22 mouse cellular contexts compared by ENCODE assay signal in the genomic region with DNA sequence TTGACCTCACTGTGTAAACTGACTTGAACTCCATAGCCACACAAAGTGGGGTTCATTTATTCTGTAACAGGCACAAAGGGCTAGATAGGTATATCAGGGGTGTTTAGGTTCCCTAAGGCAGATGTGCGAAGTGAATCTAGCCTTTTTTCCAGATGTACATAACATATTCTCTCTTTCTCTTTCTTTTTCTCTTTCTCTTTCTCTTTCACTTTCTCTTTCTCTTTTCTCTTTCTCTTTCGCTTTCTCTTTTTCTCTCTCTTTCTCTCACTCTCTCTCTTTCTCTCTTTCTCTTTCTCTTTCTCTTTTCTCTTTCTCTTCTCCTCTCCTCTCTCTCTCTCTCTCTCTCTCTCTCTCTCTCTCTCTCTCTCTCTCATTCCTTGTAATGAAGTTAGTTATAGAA.
A peak's percentile ranks its signal among the peaks of the same experiment; 100 is the strongest.
DNase-seq lines count a peak whose midpoint lies in the region; ATAC-seq and TF ChIP-seq lines count a peak whose summit lies in the region.
"Had no signal": no experiment of that assay in that cellular context is flagged by ENCODE, and none has a peak within 500 bp of the region (broad histone marks: within the 10 kb centered on the region; RNA-seq: fewer than 3 reads in every experiment).

No protein-coding gene starts in this region.

- TF ChIP-seq POLR2A in CH12.LX (IDR thresholded peaks at IDR 0.05; ENCODE audit: low read depth, low read length) = no peak

- ATAC-seq in megakaryocyte, adult 5-6 weeks (ENCODE audit: poor library complexity, severe bottlenecking) = no peak
- peak; percentile 10 for ATAC-seq in activated CD4-positive, CD25-positive, alpha-beta regulatory T cell, adult 4 months
- ATAC-seq: CD4-positive, CD25-positive, alpha-beta regulatory T cell, adult 4 months; Patski had no signal

- no peaks in the 10 kb centered on the region for H3K4me1 ChIP-seq in megakaryocyte, embryonic 14.5 days
- peaks cover 0 to 3% of the 10 kb centered on the region in 2 experiments; a peak in 2 of 4 replicates for H3K4me1 ChIP-seq in CH12.LX (ENCODE audit: control insufficient read depth in 1 of 2, insufficient read depth in 2 of 2)

- H3K27me3 ChIP-seq in megakaryocyte, embryonic 14.5 days (replicated peaks) = no peaks in the 10 kb centered on the region
- H3K27me3 ChIP-seq in CH12.LX (replicated peaks) = no peaks in the 10 kb centered on the region
- H3K27me3 ChIP-seq: Patski had no signal

- no peak overlapping the region for H3K27ac ChIP-seq in CH12.LX (ENCODE audit: insufficient read depth, low read depth)

- no peaks in the 10 kb centered on the region for H3K36me3 ChIP-seq in megakaryocyte, embryonic 14.5 days (replicated peaks; ENCODE audit: low read length)
- peaks cover 0 to 6% of the 10 kb centered on the region in 2 experiments for H3K36me3 ChIP-seq in CH12.LX (replicated peaks in 1 of 2; ENCODE audit: control insufficient read depth in 1 of 2, insufficient read depth in 1 of 2, low read length in 1 of 2)
- H3K36me3 ChIP-seq: G1E had no signal

- H3K4me2 ChIP-seq in CH12.LX (ENCODE audit: insufficient read depth, low read depth, poor library complexity, severe bottlenecking) = peak overlapping the region; percentile 89

- H3K4me3 ChIP-seq in megakaryocyte, embryonic 14.5 days (replicated peaks) = peak overlapping the region; percentile 50
- H3K4me3 ChIP-seq in CH12.LX (replicated peaks in 1 of 3; ENCODE audit: low read depth in 2 of 3, low read length in 2 of 3, poor library complexity in 1 of 3) = no peak overlapping the region

- peaks cover 14% of the 10 kb centered on the region for H3K9me3 ChIP-seq in megakaryocyte, embryonic 14.5 days
- H3K9me3 ChIP-seq in CH12.LX (replicated peaks; ENCODE audit: low read length) = peaks cover 13% of the 10 kb centered on the region

- dilution Hi-C loops in CH12.LX (cut with MboI; ENCODE audit: extremely low pct_ligation_motif_present, extremely low pct_unique_long_range_greater_than_20kb, low sequenced_read_pairs) = no loop called here

- H3K9ac ChIP-seq in CH12.LX (ENCODE audit: insufficient read depth, low read depth) = no peak overlapping the region

- no peaks in the 10 kb centered on the region; the same call in 1 of the 2 replicates for H3K79me2 ChIP-seq in CH12.LX (replicated peaks; ENCODE audit: control insufficient read depth, extremely low read depth, insufficient read depth, poor library complexity, severe bottlenecking)

- in situ Hi-C loops in CH12.LX (cut with MboI; ENCODE audit: low pct_ligation_motif_present, low pct_unique_long_range_greater_than_20kb, low sequenced_read_pairs) = no loop called here

- TF ChIP-seq EP300 in CH12.LX (IDR thresholded peaks at IDR 0.05; ENCODE audit: low read length) = no peak

- intact Hi-C loops in left cerebral cortex, postnatal 25 days (cut with DNase I) = no loop called here

- no peak for TF ChIP-seq CTCF in CH12.LX (conservative IDR thresholded peaks at IDR 0.05 in 1 of 2, IDR thresholded peaks at IDR 0.05 in 1 of 2; ENCODE audit: low read depth in 2 of 2, low read length in 2 of 2)

- TF ChIP-seq RAD21 in CH12.LX (IDR thresholded peaks at IDR 0.05; ENCODE audit: low read depth, low read length) = no peak

- DNase-seq in CH12.LX (ENCODE audit: extremely low read depth) = no peak
- peak; percentile 22 for DNase-seq in induced T-regulatory cell, adult 2 months (ENCODE audit: low read depth)
- no peak for DNase-seq in right cerebral cortex, postnatal 36 days (ENCODE audit: low spot score in 2 of 2)
- DNase-seq in liver = no peak
- no peak for DNase-seq in left cerebral cortex, postnatal 25 days (ENCODE audit: low spot score in 2 of 2)
- DNase-seq: adrenal gland, adult 2 months; adrenal gland, adult 8-10 months; adrenal gland, postnatal 10 days; adrenal gland, postnatal 14 days; adrenal gland, postnatal 25 days; adrenal gland, postnatal 36 days; B cell, adult 2 months; cerebellum, adult 11 months; cerebellum, adult 11-12 months; cerebellum, adult 18-20 months; cerebellum, adult 2 months had no signal

TF ChIP-seq in CH12.LX, 34 proteins besides CTCF, POLR2A, EP300 and RAD21:
- TF ChIP-seq IRF4 (IDR thresholded peaks at IDR 0.05; ENCODE audit: low read depth, low read length) (peak; percentile 40; the same call in 1 of the 2 replicates), SIN3A (IDR thresholded peaks at IDR 0.05; ENCODE audit: low read length) (no peak), BHLHE40 (IDR thresholded peaks at IDR 0.05; ENCODE audit: low read depth, low read length) (no peak), ETS1 (conservative IDR thresholded peaks at IDR 0.05; ENCODE audit: low read depth, low read length) (peak; percentile 94)
